Mouse (Mus musculus): ENCODE measurements around the gene Tmem106c. TPM values are rescaled to one million over a fixed set of nuclear protein-coding genes. Genes with fewer than 3 reads are reported as not detected.
A peak's percentile ranks its signal among the peaks of the same experiment; 100 is the strongest.

Gene Tmem106c
- polyA plus RNA-seq, 1 experiment: 32.0 TPM

GRCm38 (mm10) chr15:98003822-98004739, 40.1 kb downstream of the Tmem106c start, which contains the start of gene Col2a1:
Gene Col2a1 (minus strand): TSS chr15:98004695.
- H3K4me3 ChIP-seq (ENCODE audit: insufficient read depth, low read length): peak within 1 kb of the TSS; percentile 27
- no peaks in the 10 kb centered on the region for H3K4me1 ChIP-seq (ENCODE audit: control insufficient read depth, insufficient read depth, low read length)
- no peak for TF ChIP-seq CTCF (IDR thresholded peaks at IDR 0.05; ENCODE audit: borderline replicate concordance, insufficient read depth, low read length)
- TF ChIP-seq POLR2A (IDR thresholded peaks at IDR 0.05; ENCODE audit: low read depth, low read length): no peak
- H3K27ac ChIP-seq (ENCODE audit: insufficient read depth, low read length): no peak within 1 kb of the TSS

GRCm38 (mm10) chr15:98004740-98005159, 40.8 kb downstream of the Tmem106c start:
- Histone ChIP-seq H3K4me3 (ENCODE audit: insufficient read depth, low read length) (no peak overlapping the region), H3K4me1 (ENCODE audit: control insufficient read depth, insufficient read depth, low read length) (no peaks in the 10 kb centered on the region), H3K27ac (ENCODE audit: insufficient read depth, low read length) (no peak overlapping the region)

GRCm38 (mm10) chr15:98005181-98005580, 41.2 kb downstream of the Tmem106c start:
- no peak overlapping the region for H3K4me3 ChIP-seq (ENCODE audit: insufficient read depth, low read length)

More at GRCm38 (mm10) chr15:98004740-98005159, 40.8 kb downstream of the Tmem106c start:
- no peak for TF ChIP-seq CTCF (IDR thresholded peaks at IDR 0.05; ENCODE audit: borderline replicate concordance, insufficient read depth, low read length)
- no peak for TF ChIP-seq POLR2A (IDR thresholded peaks at IDR 0.05; ENCODE audit: low read depth, low read length)

GRCm38 (mm10) chr15:98012810-98013209, 48.8 kb downstream of the Tmem106c start:
- H3K27ac ChIP-seq (ENCODE audit: insufficient read depth, low read length): no peak overlapping the region
- TF ChIP-seq POLR2A (IDR thresholded peaks at IDR 0.05; ENCODE audit: low read depth, low read length) (no peak), CTCF (IDR thresholded peaks at IDR 0.05; ENCODE audit: borderline replicate concordance, insufficient read depth, low read length) (no peak)

More at GRCm38 (mm10) chr15:98005181-98005580, 41.2 kb downstream of the Tmem106c start:
- H3K4me1 ChIP-seq (ENCODE audit: control insufficient read depth, insufficient read depth, low read length): no peaks in the 10 kb centered on the region
- H3K27ac ChIP-seq (ENCODE audit: insufficient read depth, low read length): no peak overlapping the region
- TF ChIP-seq POLR2A (IDR thresholded peaks at IDR 0.05; ENCODE audit: low read depth, low read length): no peak
- no peak for TF ChIP-seq CTCF (IDR thresholded peaks at IDR 0.05; ENCODE audit: borderline replicate concordance, insufficient read depth, low read length)

GRCm38 (mm10) chr15:98017925-98018324, 53.9 kb downstream of the Tmem106c start:
- Histone ChIP-seq H3K27ac (ENCODE audit: insufficient read depth, low read length) (no peak overlapping the region), H3K4me1 (ENCODE audit: control insufficient read depth, insufficient read depth, low read length) (no peaks in the 10 kb centered on the region), H3K4me3 (ENCODE audit: insufficient read depth, low read length) (no peak overlapping the region)
- TF ChIP-seq POLR2A (IDR thresholded peaks at IDR 0.05; ENCODE audit: low read depth, low read length): no peak
- no peak for TF ChIP-seq CTCF (IDR thresholded peaks at IDR 0.05; ENCODE audit: borderline replicate concordance, insufficient read depth, low read length)

More at GRCm38 (mm10) chr15:98012810-98013209, 48.8 kb downstream of the Tmem106c start:
- H3K4me3 ChIP-seq (ENCODE audit: insufficient read depth, low read length): no peak overlapping the region
- no peaks in the 10 kb centered on the region for H3K4me1 ChIP-seq (ENCODE audit: control insufficient read depth, insufficient read depth, low read length)

GRCm38 (mm10) chr15:98019047-98019446, 55.0 kb downstream of the Tmem106c start:
- Histone ChIP-seq H3K27ac (ENCODE audit: insufficient read depth, low read length) (no peak overlapping the region), H3K4me1 (ENCODE audit: control insufficient read depth, insufficient read depth, low read length) (no peaks in the 10 kb centered on the region), H3K4me3 (ENCODE audit: insufficient read depth, low read length) (no peak overlapping the region)
- TF ChIP-seq POLR2A (IDR thresholded peaks at IDR 0.05; ENCODE audit: low read depth, low read length): no peak
- TF ChIP-seq CTCF (IDR thresholded peaks at IDR 0.05; ENCODE audit: borderline replicate concordance, insufficient read depth, low read length): no peak

Other genes with a start within 250 kb of the Tmem106c start
- not detected in 2 replicates for gene Endou, start 232.9 kb upstream of the Tmem106c start, polyA plus RNA-seq (2011; ENCODE audit: insufficient read length, low read depth, missing spikeins)
- 6.6 and 10.8 TPM in 2 replicates for gene Rapgef3, start 196.2 kb upstream of the Tmem106c start, polyA plus RNA-seq (2011; ENCODE audit: insufficient read length, low read depth, missing spikeins)
- 136 and 167 TPM in 2 replicates for gene Slc48a1, start 185.7 kb upstream of the Tmem106c start, polyA plus RNA-seq (2011; ENCODE audit: insufficient read length, low read depth, missing spikeins)
- gene Hdac7, start 119.7 kb upstream of the Tmem106c start, polyA plus RNA-seq (2011; ENCODE audit: insufficient read length, low read depth, missing spikeins): 51.8 and 60.1 TPM in 2 replicates
- gene Vdr, start 53.6 kb upstream of the Tmem106c start, polyA plus RNA-seq (2011; ENCODE audit: insufficient read length, low read depth, missing spikeins): 3.4 and 4.8 TPM in 2 replicates
- 12.7 and 31.5 TPM in 2 replicates for gene Col2a1, start 40.5 kb downstream of the Tmem106c start, polyA plus RNA-seq (2011; ENCODE audit: insufficient read length, low read depth, missing spikeins)
- gene Pfkm, start 128.4 kb downstream of the Tmem106c start, polyA plus RNA-seq (2011; ENCODE audit: insufficient read length, low read depth, missing spikeins): 20.6 and 24.4 TPM in 2 replicates
- 23.3 and 30.6 TPM in 2 replicates for gene Senp1, start 129.5 kb downstream of the Tmem106c start, polyA plus RNA-seq (2011; ENCODE audit: insufficient read length, low read depth, missing spikeins)
- gene Asb8, start 201.4 kb downstream of the Tmem106c start, polyA plus RNA-seq (2011; ENCODE audit: insufficient read length, low read depth, missing spikeins): 26.8 and 31.5 TPM in 2 replicates
- gene Ccdc184, start 203.0 kb downstream of the Tmem106c start, polyA plus RNA-seq (2011; ENCODE audit: insufficient read length, low read depth, missing spikeins): 0.18 and 0.22 TPM in 2 replicates
- not detected in 2 replicates for gene Olfr288, start 231.3 kb downstream of the Tmem106c start, polyA plus RNA-seq (2011; ENCODE audit: insufficient read length, low read depth, missing spikeins)

Data from embryonic fibroblast, embryonic 13.5 days (primary cell).